Comparison of ENCODE assay signal across 11 mouse cellular contexts in genomic region chr2:34260653-34261076, GRCm38 (mm10).
A peak's percentile ranks its signal among the peaks of the same experiment; 100 is the strongest.
DNase-seq lines count a peak whose midpoint lies in the region; ATAC-seq and TF ChIP-seq lines count a peak whose summit lies in the region.
"Had no signal": no experiment of that assay in that cellular context is flagged by ENCODE, and none has a peak within 500 bp of the region (broad histone marks: within the 10 kb centered on the region; RNA-seq: fewer than 3 reads in every experiment).

No protein-coding gene starts in this region.

- no peaks in the 10 kb centered on the region for H3K9me3 ChIP-seq in lung, postnatal 0 days (ENCODE audit: low read length)
- H3K9me3 ChIP-seq in embryonic facial prominence, embryonic 11.5 days (replicated peaks; ENCODE audit: control insufficient read depth, low read length): no peaks in the 10 kb centered on the region
- H3K9me3 ChIP-seq in hindbrain, postnatal 0 days (ENCODE audit: low read length): no peaks in the 10 kb centered on the region

- H3K27ac ChIP-seq in lung, postnatal 0 days (ENCODE audit: low read length): no peak overlapping the region
- H3K27ac ChIP-seq in embryonic facial prominence, embryonic 11.5 days (replicated peaks; ENCODE audit: low read depth, low read length): no peak overlapping the region
- no peak overlapping the region for H3K27ac ChIP-seq in hindbrain, postnatal 0 days

- peak; percentile 9; the same call in 1 of the 2 replicates for ATAC-seq in lung, postnatal 0 days
- ATAC-seq in embryonic facial prominence, embryonic 11.5 days (replicated peaks; ENCODE audit: insufficient number of reproducible peaks, low FRiP score, low TSS enrichment, low read depth): 0 out of 2 replicates have a peak, but pooled peaks have one; percentile 29
- no peak for ATAC-seq in hindbrain, postnatal 0 days

- TF ChIP-seq CTCF in lung, postnatal 0 days (IDR thresholded peaks at IDR 0.05): no peak
- no peak for TF ChIP-seq CTCF in lung, adult 2 months (IDR thresholded peaks at IDR 0.05; ENCODE audit: insufficient read depth, low read length)
- TF ChIP-seq CTCF in hindbrain, postnatal 0 days (IDR thresholded peaks at IDR 0.05; ENCODE audit: low read depth): no peak

- no peaks in the 10 kb centered on the region for H3K4me1 ChIP-seq in lung, postnatal 0 days (ENCODE audit: insufficient read depth, low read depth, low read length)
- H3K4me1 ChIP-seq in lung, adult 2 months (ENCODE audit: control insufficient read depth, insufficient read depth, low read length): no peaks in the 10 kb centered on the region; the same call in 1 of the 2 replicates
- no peaks in the 10 kb centered on the region for H3K4me1 ChIP-seq in embryonic facial prominence, embryonic 11.5 days (ENCODE audit: control insufficient read depth, insufficient read depth, low read length)
- H3K4me1 ChIP-seq in hindbrain, postnatal 0 days (ENCODE audit: insufficient read depth, low read length): peaks cover 9% of the 10 kb centered on the region; the same call in 1 of the 2 replicates

- DNase-seq in lung, postnatal 0 days (ENCODE audit: low spot score): peak; percentile 32
- no peak for DNase-seq in lung, adult 2 months
- no peak for DNase-seq in embryonic facial prominence, embryonic 11.5 days (ENCODE audit: low spot score)
- peak; percentile 53 for DNase-seq in hindbrain, postnatal 0 days (ENCODE audit: low spot score)
- DNase-seq in retina, embryonic 14.5 days (ENCODE audit: low spot score): peak; percentile 76
- DNase-seq in layer of hippocampus, adult 8-10 months (ENCODE audit: low spot score in 2 of 2): no peak
- no peak for DNase-seq in spleen, adult 12 weeks (ENCODE audit: low spot score)
- no peak for DNase-seq in kidney, postnatal 25 days
- DNase-seq: adrenal gland, adult 2 months; lung, postnatal 10 days had no signal

- H3K27me3 ChIP-seq in lung, postnatal 0 days (replicated peaks; ENCODE audit: insufficient read depth, low read length): no peaks in the 10 kb centered on the region
- H3K27me3 ChIP-seq in embryonic facial prominence, embryonic 11.5 days (ENCODE audit: control insufficient read depth, insufficient read depth, low read length): no peaks in the 10 kb centered on the region
- no peaks in the 10 kb centered on the region for H3K27me3 ChIP-seq in hindbrain, postnatal 0 days (ENCODE audit: insufficient read depth, low read length)

- H3K36me3 ChIP-seq in lung, postnatal 0 days (ENCODE audit: insufficient read depth, low read length): no peaks in the 10 kb centered on the region
- no peaks in the 10 kb centered on the region for H3K36me3 ChIP-seq in embryonic facial prominence, embryonic 11.5 days (replicated peaks; ENCODE audit: control insufficient read depth, insufficient read depth, low read depth, low read length)
- H3K36me3 ChIP-seq in hindbrain, postnatal 0 days (ENCODE audit: insufficient read depth, low read length): no peaks in the 10 kb centered on the region

- TF ChIP-seq POLR2A in lung, adult 2 months (IDR thresholded peaks at IDR 0.05; ENCODE audit: borderline replicate concordance, extremely low read depth, low read depth, low read length): no peak

- H3K9ac ChIP-seq in lung, postnatal 0 days (replicated peaks; ENCODE audit: low read depth): no peak overlapping the region
- no peak overlapping the region for H3K9ac ChIP-seq in embryonic facial prominence, embryonic 11.5 days (replicated peaks; ENCODE audit: low read length)
- no peak overlapping the region for H3K9ac ChIP-seq in hindbrain, postnatal 0 days (replicated peaks; ENCODE audit: low read length)

- 67% methylated on average over 4 of the region's 4 CpGs for WGBS in lung, postnatal 0 days
- WGBS in lung, adult 2 months: 80% methylated on average over 4 of the region's 4 CpGs
- 38% methylated on average over 4 of the region's 4 CpGs for WGBS in embryonic facial prominence, embryonic 11.5 days
- 18% methylated on average over 4 of the region's 4 CpGs for WGBS in hindbrain, postnatal 0 days

- H3K4me3 ChIP-seq in lung, postnatal 0 days (ENCODE audit: low read depth, low read length): no peak overlapping the region
- no peak overlapping the region for H3K4me3 ChIP-seq in lung, adult 2 months (replicated peaks; ENCODE audit: extremely low read depth, low read depth, low read length)
- H3K4me3 ChIP-seq in embryonic facial prominence, embryonic 11.5 days (ENCODE audit: low read depth, low read length): no peak overlapping the region
- no peak overlapping the region for H3K4me3 ChIP-seq in hindbrain, postnatal 0 days (ENCODE audit: low read length)

- no peak for TF ChIP-seq EP300 in lung, postnatal 0 days (IDR thresholded peaks at IDR 0.05)

- H3K4me2 ChIP-seq in lung, postnatal 0 days (replicated peaks; ENCODE audit: low read depth, low read length): no peak overlapping the region
- no peak overlapping the region for H3K4me2 ChIP-seq in embryonic facial prominence, embryonic 11.5 days (ENCODE audit: low read depth, low read length)
- no peak overlapping the region for H3K4me2 ChIP-seq in hindbrain, postnatal 0 days (ENCODE audit: low read depth, low read length)
- H3K4me2 ChIP-seq: liver, embryonic 11.5 days had no signal

Comparison
In these comparisons a context has a peak if more than half of its experiments do, and no peak if none do; other contexts are left out.
1. DNase-seq: peak in lung, postnatal 0 days (single experiment), hindbrain, postnatal 0 days (single experiment) and retina, embryonic 14.5 days (single experiment); none in lung, adult 2 months (single experiment), embryonic facial prominence, embryonic 11.5 days (single experiment), layer of hippocampus, adult 8-10 months (0 of 2), spleen, adult 12 weeks (single experiment) and kidney, postnatal 25 days (0 of 2).